Mouse (Mus musculus) thymus, postnatal 10 days (tissue): Measurements from ENCODE around the gene Urah.

ENCODE experiments used
- DNase-seq, 2 experiments: peaks; one replicate each; pipeline ENCODE4 v3.0.0; 2021; ENCODE audit warnings: low spot score in 2 of 2

Gene Urah

GRCm38 (mm10) chr7:140874224-140874623 lies 39.4 kb downstream of the Urah start:
- DNase-seq = no peak

GRCm38 (mm10) chr7:140877364-140877763 lies 42.5 kb downstream of the Urah start:
- DNase-seq = no peak

- no peak for DNase-seq
These were observed 44.5 kb downstream of the Urah start for GRCm38 (mm10) chr7:140879355-140879754.

- no peak for DNase-seq
These were observed 45.6 kb downstream of the Urah start for GRCm38 (mm10) chr7:140880419-140880818.

DNA sequence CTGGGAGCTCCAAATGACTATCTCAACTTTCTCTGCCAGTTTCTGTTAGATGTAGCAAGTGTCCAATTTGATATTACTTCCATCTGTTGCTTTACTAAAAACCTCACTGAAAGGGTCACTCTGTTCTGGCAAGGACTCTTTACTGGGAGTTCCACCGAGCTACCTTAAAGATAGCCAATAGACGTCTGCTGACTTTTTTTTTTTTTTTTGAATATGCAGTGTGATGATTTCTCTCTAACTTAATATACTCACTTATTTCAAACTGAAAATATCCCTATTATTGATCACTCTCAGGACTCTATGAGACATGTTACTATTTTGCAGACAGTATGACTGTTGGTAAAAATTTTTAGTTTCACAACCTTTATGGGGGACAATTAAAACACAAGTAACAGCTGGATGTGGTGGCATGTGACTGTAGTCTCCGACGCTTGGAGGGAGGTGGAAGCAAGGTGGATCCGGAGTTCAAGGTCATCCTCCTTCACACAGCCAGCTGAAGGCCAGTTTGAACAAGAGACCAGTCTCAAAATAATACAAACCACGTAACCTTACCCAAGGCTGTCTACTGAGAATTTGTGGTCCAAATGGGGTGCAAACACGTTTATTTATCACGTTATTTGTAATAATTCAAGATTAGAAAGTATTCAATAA lies 46.2 kb downstream of the Urah start:
- DNase-seq = no peak

- DNase-seq = peak; percentile 86 to 91
These were observed 47.1 kb downstream of the Urah start, which contains the start of the genes Psmd13 and Sirt3 for GRCm38 (mm10) chr7:140881696-140882468. Psmd13 (plus strand) TSS chr7:140881968. Sirt3 (minus strand) TSS chr7:140882309.

GRCm38 (mm10) chr7:140882469-140882803 lies 47.6 kb downstream of the Urah start:
- DNase-seq = no peak
